Mouse (Mus musculus): ENCODE data around the gene Cadm1.

GRCm38 (mm10) chr9:47586839-47587238, 56.9 kb downstream of the Cadm1 start:
- TF ChIP-seq CTCF (IDR thresholded peaks at IDR 0.05; ENCODE audit: control insufficient read depth, insufficient read depth, low read length) (no peak), POLR2A (IDR thresholded peaks at IDR 0.05; ENCODE audit: borderline replicate concordance, control insufficient read depth, low read depth, low read length) (no peak)
